Mouse (Mus musculus) ovary, adult 18-20 months (tissue): ENCODE measurements around the gene Prr3.
"Not testable (repeated sequence)": the region's sequence is repeated elsewhere in the genome, so short reads cannot be mapped to it uniquely, and the experiment has no call there.

ENCODE experiments used
- DNase-seq: peaks from one replicate; pipeline ENCODE4 v3.0.0; 2022; ENCODE audit warnings: low spot score, mixed read lengths

Prr3 gene

GRCm38 (mm10) chr17:35937700-35938348 lies 42.2 kb downstream of the Prr3 start:
- no peak for DNase-seq

- not testable (repeated sequence) for DNase-seq
Observed at GRCm38 (mm10) chr17:35935763-35936162, 44.3 kb downstream of the Prr3 start.

- DNase-seq = no peak
Observed at GRCm38 (mm10) chr17:35932608-35933007, 47.4 kb downstream of the Prr3 start.

DNA sequence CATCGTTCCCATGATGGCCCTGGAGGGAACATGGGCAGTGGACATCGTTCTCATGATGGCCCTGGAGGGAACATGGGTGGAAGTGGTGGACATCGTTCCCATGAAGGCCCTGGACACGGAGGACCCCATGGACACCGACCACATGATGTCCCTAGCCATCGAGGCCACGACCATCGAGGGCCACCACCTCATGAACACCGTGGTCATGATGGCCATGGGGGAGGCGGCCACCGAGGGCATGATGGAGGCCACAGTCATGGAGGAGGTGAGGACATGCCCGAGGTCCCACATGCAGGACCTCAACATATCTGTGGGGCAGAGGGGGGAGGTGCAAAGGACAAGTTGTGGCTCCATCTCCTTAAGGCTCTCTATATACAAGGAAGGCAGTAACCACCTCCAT lies 49.4 kb downstream of the Prr3 start:
- DNase-seq = no peak

DNA sequence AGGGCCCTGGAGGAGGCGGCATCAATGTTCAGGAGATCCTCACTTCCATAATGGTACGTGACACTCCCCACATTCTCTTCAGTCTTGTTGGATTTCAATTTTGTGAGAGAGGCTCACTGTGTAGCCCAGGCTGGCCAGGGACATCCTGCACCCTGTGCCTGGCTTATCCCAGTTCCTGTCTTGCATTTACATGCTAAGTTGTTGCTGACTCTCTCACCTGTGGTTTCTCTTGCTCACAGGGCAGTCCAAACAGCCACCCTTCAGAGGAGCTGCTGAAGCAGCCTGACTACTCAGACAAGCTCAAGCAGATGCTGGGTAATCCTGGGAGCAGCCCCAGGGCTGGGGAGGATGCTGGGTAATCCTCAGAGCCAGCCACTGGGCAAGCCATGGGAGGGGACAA lies 50.5 kb downstream of the Prr3 start:
- DNase-seq = no peak

DNA sequence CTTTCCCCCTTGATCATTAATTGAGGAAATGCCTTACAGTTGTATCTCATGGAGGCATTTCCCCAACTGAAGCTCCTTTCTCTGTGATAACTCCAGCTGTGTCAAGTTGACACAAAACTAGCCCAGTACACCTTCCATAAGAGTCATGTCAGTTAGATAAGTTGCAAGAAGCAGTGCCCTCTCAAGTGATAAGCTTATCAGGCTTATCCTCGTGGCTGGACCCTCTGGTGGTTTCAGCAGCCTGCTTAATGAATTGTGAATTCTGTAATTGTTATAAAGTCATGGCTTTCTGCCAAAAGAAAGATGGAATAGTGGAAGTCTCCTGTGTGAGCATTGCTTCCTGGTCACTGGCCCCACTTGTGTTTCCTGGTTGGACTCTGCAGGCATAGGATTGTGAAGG lies 52.6 kb downstream of the Prr3 start:
- no peak for DNase-seq

GRCm38 (mm10) chr17:35923281-35923680 lies 56.8 kb downstream of the Prr3 start:
- DNase-seq = no peak

GRCm38 (mm10) chr17:35922566-35922965 lies 57.5 kb downstream of the Prr3 start:
- DNase-seq = no peak
